Comparison of ENCODE assay signal across 12 mouse cellular contexts in the genomic region with DNA sequence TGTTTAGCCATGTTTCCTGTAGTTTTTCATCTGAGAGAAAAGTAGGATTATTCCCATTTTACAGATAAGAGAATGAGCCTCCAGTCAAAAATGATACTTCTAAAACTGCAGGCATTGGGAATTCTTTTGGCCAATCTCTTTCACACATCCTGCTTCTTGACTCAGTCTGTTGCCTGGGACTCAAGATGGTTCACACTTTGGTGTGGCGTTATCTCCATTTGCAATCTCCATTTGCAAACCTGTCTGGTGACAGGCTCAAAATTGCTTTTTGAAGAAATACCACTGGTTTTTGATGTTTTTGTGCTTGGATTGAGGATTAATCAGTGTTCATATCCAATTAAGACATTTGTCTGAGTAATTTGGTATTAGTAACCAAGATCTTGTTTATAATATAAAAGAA. TPM values are rescaled to one million over a fixed set of nuclear protein-coding genes. Genes with fewer than 3 reads are reported as not detected.
DNase-seq lines count a peak whose midpoint lies in the region; ATAC-seq and TF ChIP-seq lines count a peak whose summit lies in the region.
"Had no signal": no experiment of that assay in that cellular context is flagged by ENCODE, and none has a peak within 500 bp of the region (broad histone marks: within the 10 kb centered on the region; RNA-seq: fewer than 3 reads in every experiment).

No protein-coding gene starts in this region.

- H3K9ac ChIP-seq in lung, embryonic 14.5 days = no peak overlapping the region
- no peak overlapping the region for H3K9ac ChIP-seq in hindbrain, embryonic 13.5 days

- H3K4me3 ChIP-seq in heart, embryonic 10.5 days = no peak overlapping the region
- no peak overlapping the region for H3K4me3 ChIP-seq in lung, embryonic 14.5 days (ENCODE audit: low read depth, low read length)
- H3K4me3 ChIP-seq in lung, adult 2 months (replicated peaks; ENCODE audit: extremely low read depth, low read depth, low read length) = no peak overlapping the region
- peak overlapping the region; percentile 15 for H3K4me3 ChIP-seq in hindbrain, embryonic 13.5 days
- H3K4me3 ChIP-seq in myocyte = peak overlapping the region; percentile 90

- no peak for TF ChIP-seq POLR2A in lung, adult 2 months (IDR thresholded peaks at IDR 0.05; ENCODE audit: borderline replicate concordance, extremely low read depth, low read depth, low read length)
- TF ChIP-seq POLR2A in myocyte (IDR thresholded peaks at IDR 0.05; ENCODE audit: insufficient read length, low read depth) = no peak

- no peak overlapping the region for H3K27ac ChIP-seq in heart, embryonic 10.5 days
- no peak overlapping the region for H3K27ac ChIP-seq in lung, embryonic 14.5 days (ENCODE audit: low read depth)
- no peak overlapping the region for H3K27ac ChIP-seq in hindbrain, embryonic 13.5 days

- WGBS in heart, embryonic 10.5 days = 82% methylated on average over 1 of the region's 1 CpGs
- 90% methylated on average over 1 of the region's 1 CpGs for WGBS in lung, embryonic 14.5 days
- WGBS in lung, adult 2 months = 100% methylated on average over 1 of the region's 1 CpGs
- 85% methylated on average over 1 of the region's 1 CpGs for WGBS in hindbrain, embryonic 13.5 days

- H3K9me3 ChIP-seq in heart, embryonic 10.5 days = no peaks in the 10 kb centered on the region
- no peaks in the 10 kb centered on the region for H3K9me3 ChIP-seq in lung, embryonic 14.5 days (ENCODE audit: low read depth, low read length)
- H3K9me3 ChIP-seq in hindbrain, embryonic 13.5 days = no peaks in the 10 kb centered on the region

- no peak overlapping the region for H3ac ChIP-seq in myocyte (ENCODE audit: control insufficient read depth, insufficient read length)

- no peak for ATAC-seq in lung, embryonic 14.5 days (ENCODE audit: insufficient read depth)
- ATAC-seq in hindbrain, embryonic 13.5 days (ENCODE audit: low FRiP score) = no peak
- ATAC-seq: activated CD4-positive, CD25-positive, alpha-beta regulatory T cell, adult 4 months had no signal

- peak; percentile 20 for DNase-seq in heart, embryonic 10.5 days (ENCODE audit: low spot score)
- no peak for DNase-seq in heart, postnatal 25 days (ENCODE audit: low spot score)
- no peak for DNase-seq in lung, embryonic 14.5 days
- no peak for DNase-seq in lung, adult 2 months
- DNase-seq in thymus, postnatal 10 days (ENCODE audit: low spot score in 2 of 2) = no peak
- no peak for DNase-seq in urinary bladder, postnatal 10 days (ENCODE audit: low spot score)
- DNase-seq: B cell, adult 2 months; cerebellum, adult 11-12 months; kidney, postnatal 10 days had no signal

- peak overlapping the region; percentile 43; the same call in 1 of the 2 replicates for H3K4me2 ChIP-seq in lung, embryonic 14.5 days
- H3K4me2 ChIP-seq in hindbrain, embryonic 13.5 days = peak overlapping the region; percentile 49
- H3K4me2 ChIP-seq in myocyte (ENCODE audit: low read depth) = peak overlapping the region; percentile 90

- peaks cover 80% of the 10 kb centered on the region for H3K79me2 ChIP-seq in myocyte (ENCODE audit: control insufficient read depth, insufficient read depth)

- intact Hi-C loops in heart, postnatal 25 days (cut with DNase I) = loop anchor here (5.0 kb wide), 2 partner anchors 39 to 131 kb away; partner anchors contain the start of gene Phc3

- no peaks in the 10 kb centered on the region for H3K27me3 ChIP-seq in heart, embryonic 10.5 days (ENCODE audit: insufficient read depth, poor library complexity, severe bottlenecking)
- H3K27me3 ChIP-seq in lung, embryonic 14.5 days (ENCODE audit: insufficient read depth, low read length) = no peaks in the 10 kb centered on the region
- H3K27me3 ChIP-seq in hindbrain, embryonic 13.5 days = no peaks in the 10 kb centered on the region
- H3K27me3 ChIP-seq in myocyte (ENCODE audit: control insufficient read depth, insufficient read depth, insufficient read length) = no peaks in the 10 kb centered on the region

- H3K36me3 ChIP-seq in heart, embryonic 10.5 days = peaks cover 14% of the 10 kb centered on the region
- H3K36me3 ChIP-seq in lung, embryonic 14.5 days (ENCODE audit: insufficient read depth) = peaks cover 15% of the 10 kb centered on the region; the same call in 1 of the 2 replicates
- H3K36me3 ChIP-seq in hindbrain, embryonic 13.5 days = 0 out of 2 replicates have a peak, but pooled peaks cover 4% of the 10 kb centered on the region
- H3K36me3 ChIP-seq in myocyte (ENCODE audit: control insufficient read depth, insufficient read depth) = peaks cover 7% of the 10 kb centered on the region

- TF ChIP-seq CTCF in lung, embryonic 14.5 days (IDR thresholded peaks at IDR 0.05; ENCODE audit: low read depth) = no peak
- TF ChIP-seq CTCF in lung, adult 2 months (IDR thresholded peaks at IDR 0.05; ENCODE audit: insufficient read depth, low read length) = no peak

- peaks cover 26% of the 10 kb centered on the region for H3K4me1 ChIP-seq in heart, embryonic 10.5 days
- H3K4me1 ChIP-seq in lung, embryonic 14.5 days (ENCODE audit: insufficient read depth) = peaks cover 14% of the 10 kb centered on the region
- peaks cover 14% of the 10 kb centered on the region for H3K4me1 ChIP-seq in lung, adult 2 months (ENCODE audit: control insufficient read depth, insufficient read depth, low read length)
- H3K4me1 ChIP-seq in hindbrain, embryonic 13.5 days (replicated peaks) = peaks cover 52% of the 10 kb centered on the region

TF ChIP-seq in myocyte, 11 proteins besides CTCF, POLR2A, EP300 and RAD21:
- TF ChIP-seq USF1 (IDR thresholded peaks at IDR 0.05; ENCODE audit: low read depth) (no peak), TCF3 (IDR thresholded peaks at IDR 0.05; ENCODE audit: insufficient read length, low read depth) (no peak), POLR2AphosphoS2 (IDR thresholded peaks at IDR 0.05; ENCODE audit: insufficient read length, low read depth) (no peak), MYOG (IDR thresholded peaks at IDR 0.05; ENCODE audit: control insufficient read depth in 1 of 3, insufficient read depth in 1 of 3, insufficient read length in 2 of 3, low read depth in 2 of 3) (no peak), CEBPB (IDR thresholded peaks at IDR 0.05; ENCODE audit: insufficient read depth, poor library complexity, severe bottlenecking) (no peak), TCF12 (IDR thresholded peaks at IDR 0.05; ENCODE audit: insufficient read depth, poor library complexity, severe bottlenecking) (no peak), MYOD1 (IDR thresholded peaks at IDR 0.05; ENCODE audit: control insufficient read depth in 1 of 3, insufficient read length in 2 of 3, low read depth in 2 of 3) (no peak), E2F4 (IDR thresholded peaks at IDR 0.05; ENCODE audit: insufficient read depth) (no peak), SRF (IDR thresholded peaks at IDR 0.05; ENCODE audit: control insufficient read depth, insufficient read length, low read depth) (no peak)

RNA-seq across cellular contexts. Expression of gene Skil, which starts 3.7 kb away (rescaled TPM):
- 19.0 and 22.0 TPM in 2 replicates for polyA plus RNA-seq in heart, embryonic 10.5 days (2016; fragmentation: Nextera tagmentation; extraction: Ambion mirVana)
- total RNA-seq in heart, postnatal 25 days (2021) = 10 to 100 TPM; 14.2 to 17.6 TPM
- polyA plus RNA-seq in lung, embryonic 14.5 days (2014; fragmentation: Nextera tagmentation; extraction: Ambion mirVana) = 24.0 and 24.6 TPM in 2 replicates
- polyA plus RNA-seq in lung, adult 2 months (2012; rRNA removed) = 6.9 and 11.1 TPM in 2 replicates
- polyA plus RNA-seq in hindbrain, embryonic 13.5 days (2015; fragmentation: Nextera tagmentation; extraction: Ambion mirVana) = 33.5 and 34.4 TPM in 2 replicates
- 11.2 TPM for polyA plus RNA-seq in myocyte (2012; fragmentation: generic; extraction: Trizol)

RNA-seq across cellular contexts. Expression of gene Cldn11, which starts 51.2 kb away (rescaled TPM):
- polyA plus RNA-seq in heart, embryonic 10.5 days (2016; fragmentation: Nextera tagmentation; extraction: Ambion mirVana) = 1.4 and 4.2 TPM in 2 replicates
- total RNA-seq in heart, postnatal 25 days (2021) = 1 to 10 TPM in 1 of 2 experiments, under 1 TPM in 1; 0.70 to 1.4 TPM
- 3.4 and 3.6 TPM in 2 replicates for polyA plus RNA-seq in lung, embryonic 14.5 days (2014; fragmentation: Nextera tagmentation; extraction: Ambion mirVana)
- 0.80 and 1.3 TPM in 2 replicates for polyA plus RNA-seq in lung, adult 2 months (2012; rRNA removed)
- 52.1 and 53.9 TPM in 2 replicates for polyA plus RNA-seq in hindbrain, embryonic 13.5 days (2015; fragmentation: Nextera tagmentation; extraction: Ambion mirVana)
- not detected for polyA plus RNA-seq in myocyte (2012; fragmentation: generic; extraction: Trizol)
- polyA plus RNA-seq: activated CD4-positive, CD25-positive, alpha-beta regulatory T cell, adult 4 months had no signal

Comparison
In these comparisons a context has a peak if more than half of its experiments do, and no peak if none do; other contexts are left out.
1. H3K4me3 ChIP-seq: peak in hindbrain, embryonic 13.5 days (single experiment) and myocyte (single experiment); none in heart, embryonic 10.5 days (single experiment), lung, embryonic 14.5 days (single experiment) and lung, adult 2 months (single experiment).
2. RNA of gene Cldn11, which starts 51.2 kb away (polyA plus RNA-seq): 52.1 to 53.9 TPM in hindbrain, embryonic 13.5 days; 1.4 to 4.2 TPM in heart, embryonic 10.5 days, 3.4 to 3.6 TPM in lung, embryonic 14.5 days, 0.80 to 1.3 TPM in lung, adult 2 months and not detected in myocyte (single experiment); every median in the first group is over 10 times any median in the second.
3. Peak in every context shown above with its lines, with median percentiles within 50 percentile points of each other: H3K4me2 ChIP-seq.